Mouse (Mus musculus) lung, adult 10 weeks (tissue): ENCODE results near the gene Sapcd2. TPM values are rescaled to one million over a fixed set of nuclear protein-coding genes. Genes with fewer than 3 reads are reported as not detected.

Experiments used
- polyA plus RNA-seq: library from polyadenylated mRNA; stranded (reverse); fragments of 350-450 nt; fragmentation: Illumina TruSeq; extraction: RNeasy Lipid Tissue Mini Kit (QIAGEN cat#74804); gene quantifications from one replicate; pipeline ENCODE4 v1.2.3, GENCODE M21; 2014; ENCODE audit warnings: low read depth, low replicate concordance; ENCODE audit not compliant: insufficient read depth

Sapcd2 gene
- 1.0 TPM for polyA plus RNA-seq

DNA sequence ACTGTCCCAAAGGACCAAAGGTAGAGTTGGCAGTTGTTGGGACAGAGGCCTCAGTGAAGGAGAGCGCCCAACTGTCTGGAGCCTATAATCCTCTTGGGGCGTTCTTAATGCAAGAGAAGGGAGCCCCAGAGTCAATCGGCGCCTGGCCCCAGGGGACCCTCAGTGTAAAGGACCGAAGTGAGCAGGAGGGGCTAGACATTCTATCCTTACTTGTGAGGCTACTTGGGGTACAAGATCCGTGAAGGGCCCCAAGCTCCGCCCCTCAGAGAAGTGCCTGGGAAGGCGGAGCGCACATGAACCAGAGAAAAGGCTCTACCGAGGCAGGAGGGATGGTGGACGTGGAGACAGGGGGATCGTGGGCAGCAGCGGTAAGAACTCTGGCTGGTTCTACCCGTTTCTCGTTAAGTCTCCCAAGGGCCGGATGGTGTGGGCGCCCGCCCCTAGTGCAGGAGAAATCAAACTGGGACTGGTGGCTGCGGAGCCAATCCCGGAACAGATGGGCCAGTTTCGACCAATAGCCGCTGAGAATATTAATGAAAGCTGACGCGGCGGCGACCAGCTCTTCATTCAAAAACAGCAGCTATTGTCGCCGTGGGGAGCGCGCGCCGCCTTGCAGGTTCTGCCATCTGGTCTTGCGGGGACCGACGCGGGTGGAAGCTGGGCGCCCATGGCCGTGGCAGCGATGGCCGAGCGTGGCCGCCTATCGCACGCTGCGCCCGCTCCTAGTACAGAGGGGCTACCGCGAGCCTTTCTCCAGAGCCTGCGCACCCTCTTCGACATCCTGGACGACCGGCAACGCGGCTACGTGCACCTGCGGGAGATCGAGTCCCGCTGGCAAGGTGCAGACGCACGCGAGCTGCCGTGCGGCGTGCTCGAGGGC lies at the start of gene Sapcd2:
Gene Sapcd2, plus strand, starts transcription at position 558 of the 880 bp plus-strand sequence.

DNA sequence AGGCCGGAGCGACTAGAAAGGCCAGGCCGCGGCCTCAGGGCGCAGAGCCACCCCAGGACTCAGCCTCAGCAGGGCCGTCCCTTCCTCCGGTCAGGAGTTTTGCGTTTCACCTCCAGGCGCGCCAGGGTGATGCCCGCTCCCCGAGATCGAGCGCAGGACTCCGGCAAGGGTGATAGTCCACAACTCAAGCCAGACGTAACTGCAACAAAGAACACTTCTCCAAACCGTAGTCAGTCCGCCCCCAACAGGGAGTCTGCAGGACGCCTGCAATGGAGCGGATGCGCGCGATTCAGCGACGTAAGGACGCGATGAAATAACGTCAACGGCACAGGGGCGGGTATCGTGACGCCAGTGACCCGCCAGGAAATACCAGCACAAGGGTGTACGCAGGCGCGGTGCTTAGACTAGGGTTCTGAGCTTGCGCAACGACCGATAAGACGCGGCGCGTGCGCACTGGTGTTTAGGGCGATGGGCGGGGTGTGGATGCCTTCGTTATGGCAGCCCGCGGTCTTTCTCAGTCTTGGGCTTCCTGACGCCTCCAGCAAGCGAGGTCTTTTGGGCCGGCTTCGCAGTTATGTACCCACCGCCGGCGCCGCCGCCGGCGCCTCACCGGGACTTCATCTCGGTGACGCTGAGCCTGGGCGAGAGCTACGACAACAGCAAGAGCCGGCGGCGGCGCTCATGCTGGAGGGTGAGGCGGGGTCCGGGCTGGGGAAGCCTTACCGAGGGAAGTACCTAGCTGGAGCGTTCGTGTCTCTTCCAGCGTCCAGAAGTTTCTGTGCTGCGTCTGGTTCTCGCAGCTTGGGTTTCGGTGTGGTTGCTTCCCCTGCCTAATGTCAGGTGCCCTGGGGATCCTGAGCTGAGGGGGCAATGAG lies 39.6 kb upstream of the Sapcd2 start, which contains the start of gene Man1b1:
Gene Man1b1, plus strand, starts transcription at position 53 of the 875 bp plus-strand sequence.

DNA sequence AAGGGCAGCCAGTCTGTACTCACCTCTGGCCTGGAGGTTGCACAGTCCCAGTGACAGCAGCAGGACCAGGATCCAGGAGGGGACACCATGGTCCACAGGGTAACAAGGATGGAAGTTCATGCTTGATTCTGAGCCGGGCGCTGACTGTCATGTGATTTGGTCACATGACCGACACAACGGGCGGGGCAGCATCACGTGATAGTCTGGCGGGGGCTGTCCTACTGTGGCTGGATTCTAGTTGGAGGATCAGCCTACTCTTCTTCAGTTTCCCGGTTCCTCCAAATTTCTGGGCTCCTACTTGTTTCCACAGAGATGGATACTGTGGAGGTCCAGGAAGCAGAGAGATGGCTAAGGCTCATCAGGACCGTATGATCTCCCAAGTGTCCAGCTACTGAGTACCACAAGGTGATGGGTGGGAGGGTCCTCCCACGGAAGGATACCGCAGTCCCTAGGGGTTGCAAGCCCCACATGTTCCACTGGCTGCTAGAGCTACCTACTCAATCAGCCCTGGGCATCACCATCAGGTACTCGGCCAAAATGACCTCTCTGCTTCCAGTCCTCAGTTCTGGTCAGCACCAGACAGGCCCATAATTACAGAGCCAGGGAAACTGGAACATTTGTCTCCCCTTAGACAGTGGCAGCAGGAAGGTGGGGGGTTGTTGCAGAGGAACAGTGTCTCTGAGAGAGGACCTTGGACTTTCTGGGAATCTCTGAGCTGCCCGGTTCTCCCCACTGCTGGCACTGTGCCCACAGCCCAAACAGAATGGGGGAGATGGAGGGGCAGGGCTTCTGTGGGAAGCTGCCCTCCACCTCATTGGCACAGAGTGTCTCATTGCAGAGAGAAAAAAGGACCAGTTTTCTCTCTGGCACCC lies 15.7 kb upstream of the Sapcd2 start, which contains the start of gene Dpp7:
Gene Dpp7, minus strand, starts transcription at position 152 of the 872 bp plus-strand sequence.

DNA sequence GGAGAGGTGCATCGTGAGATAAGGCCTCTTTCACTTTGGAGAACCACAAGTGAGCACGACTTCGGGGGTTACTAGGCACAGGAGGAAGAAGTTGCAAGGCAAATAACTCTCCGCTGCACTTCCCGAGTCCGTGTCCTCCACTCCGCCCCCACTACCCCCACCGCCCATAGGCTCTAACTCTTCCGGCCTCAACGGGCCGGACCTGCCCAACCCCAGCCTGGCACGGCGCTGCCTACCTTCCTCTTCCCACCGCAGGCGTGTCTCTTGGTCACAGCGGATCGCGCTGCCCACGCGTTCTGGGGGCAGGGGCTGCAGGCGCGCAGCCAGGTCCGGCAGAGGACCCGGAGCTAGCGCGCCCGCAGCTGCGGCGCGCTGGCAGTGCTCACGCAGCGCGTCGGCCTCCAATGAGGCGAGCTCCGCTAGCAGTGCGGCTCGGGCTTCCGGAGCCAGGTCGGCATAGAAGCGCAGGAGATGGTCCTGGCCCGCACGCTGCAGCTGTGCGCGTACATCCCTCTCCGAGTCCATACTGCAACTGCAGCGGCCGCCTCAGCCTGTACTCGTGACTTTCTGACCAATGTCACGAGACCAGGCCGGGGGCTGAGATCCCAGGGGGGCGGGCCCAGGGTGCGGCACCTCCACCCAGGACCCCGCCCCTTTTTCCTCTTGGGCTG lies 6.9 kb upstream of the Sapcd2 start, which contains the start of gene Uap1l1:
Gene Uap1l1, minus strand, starts transcription at position 592 of the 671 bp plus-strand sequence.

DNA sequence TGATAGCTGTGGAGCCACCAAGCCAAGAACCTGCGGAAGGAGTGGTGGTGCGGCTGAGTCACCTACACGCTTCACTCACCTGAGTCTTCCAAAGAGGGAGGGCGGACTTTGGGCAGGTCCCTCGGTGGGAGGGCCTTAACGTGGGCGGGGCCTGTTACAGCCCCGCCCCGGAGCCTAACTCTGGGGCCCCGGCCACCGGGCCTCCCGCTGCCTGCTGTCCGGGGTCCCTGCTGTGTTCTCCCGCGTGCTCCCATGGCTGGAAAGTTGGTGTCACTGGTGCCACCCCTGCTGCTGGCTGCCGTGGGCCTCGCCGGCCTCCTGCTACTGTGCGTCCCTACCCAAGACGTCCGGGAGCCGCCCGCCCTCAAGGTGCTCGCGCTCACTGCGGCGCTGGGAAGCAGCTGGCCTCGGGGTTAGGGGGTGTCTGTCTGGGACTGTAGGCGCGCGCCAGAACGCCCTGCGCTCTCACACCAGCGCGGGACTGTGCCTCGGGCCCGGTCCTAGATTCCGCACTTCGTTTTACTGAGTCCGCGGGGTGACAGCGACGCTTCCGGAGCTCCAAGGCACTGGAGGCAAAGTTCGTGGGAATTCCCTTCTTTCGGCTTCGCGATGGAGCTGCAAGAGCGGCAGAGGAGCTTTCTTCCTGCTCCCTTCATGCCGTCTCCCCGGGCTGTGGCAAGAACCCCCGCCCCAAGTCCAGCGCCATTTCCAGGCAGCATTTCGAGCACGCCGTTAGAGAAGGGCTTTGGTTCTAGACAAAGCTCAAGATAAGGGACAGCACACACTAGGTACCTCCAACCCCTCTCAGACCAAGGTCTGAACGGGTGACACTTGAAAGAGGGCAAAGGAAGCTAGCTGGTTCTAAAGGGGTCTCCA lies 23.8 kb downstream of the Sapcd2 start, which contains the start of gene Entpd2:
Gene Entpd2, plus strand, starts transcription at position 154 of the 876 bp plus-strand sequence.

DNA sequence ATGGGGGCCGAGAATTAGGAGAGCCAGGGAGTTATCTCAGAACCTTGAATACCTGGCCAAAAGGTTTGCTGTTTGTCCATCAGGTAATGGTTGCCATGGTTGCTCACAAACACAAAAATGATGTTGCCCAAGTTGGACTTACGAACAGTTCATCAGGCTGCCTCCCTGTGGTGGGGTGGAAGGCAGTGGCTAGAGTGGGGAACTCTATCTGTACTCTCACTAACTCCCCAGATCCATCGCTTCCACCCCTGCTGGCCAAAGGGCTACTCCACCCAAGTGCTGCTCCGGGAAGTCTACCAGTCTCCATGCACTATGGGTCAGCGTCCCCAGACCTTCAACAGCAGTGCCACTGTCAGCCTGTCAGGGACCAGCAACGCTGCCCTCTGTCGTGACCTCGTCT lies 26.9 kb downstream of the Sapcd2 start, which contains the start of gene Npdc1:
Gene Npdc1, plus strand, starts transcription at position 301 of the 400 bp plus-strand sequence.

DNA sequence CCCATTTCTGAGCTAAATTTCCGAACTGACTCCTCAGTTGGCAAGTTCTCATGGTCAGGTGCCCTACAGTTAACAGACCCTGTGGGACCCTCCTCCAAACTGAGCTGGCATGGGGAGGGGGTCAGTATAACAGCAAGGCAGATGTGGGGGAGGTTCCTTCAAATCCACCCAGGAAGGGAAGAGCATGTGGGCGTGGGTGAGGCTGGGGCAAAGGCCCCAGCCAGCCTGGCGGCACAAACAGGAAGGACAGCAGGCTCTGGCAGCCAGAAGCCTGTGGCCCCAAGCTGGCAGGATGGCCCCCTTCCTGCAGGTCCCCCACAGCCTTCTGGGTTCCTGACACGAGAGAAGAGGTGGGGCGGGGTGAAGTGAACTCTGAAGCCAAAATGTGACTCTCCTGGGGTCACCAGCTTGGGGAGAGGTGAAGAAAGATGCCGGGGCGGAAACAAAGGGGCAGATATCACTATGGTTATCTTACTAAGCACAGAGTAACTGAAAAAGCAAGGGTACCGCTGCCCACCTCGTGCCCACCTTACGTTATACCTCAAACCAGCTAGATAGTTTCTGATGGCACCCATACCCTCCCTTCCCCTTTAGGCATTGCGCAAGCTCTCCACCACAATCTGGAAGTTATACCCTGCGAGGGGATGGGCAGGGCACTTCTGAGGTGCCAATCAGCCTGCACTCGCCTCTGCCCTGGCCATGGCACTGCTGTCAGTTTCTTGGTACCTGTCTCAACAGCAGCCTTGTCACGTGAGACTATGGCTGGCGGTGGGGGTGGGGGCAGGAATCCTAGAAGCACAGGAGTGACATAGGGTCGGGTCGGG lies 50.7 kb downstream of the Sapcd2 start, which contains the start of gene Fut7:
Gene Fut7, plus strand, starts transcription at position 681 of the 824 bp plus-strand sequence.

Other genes starting within 250 kb of the Sapcd2 start
- gene Nrarp, start 191.6 kb upstream of the Sapcd2 start, polyA plus RNA-seq = 28.7 TPM
- gene Tor4a, start 175.4 kb upstream of the Sapcd2 start, polyA plus RNA-seq = 18.3 TPM
- 41.8 TPM for gene Nelfb, start 160.8 kb upstream of the Sapcd2 start, polyA plus RNA-seq
- not detected for gene Stpg3, start 157.7 kb upstream of the Sapcd2 start, polyA plus RNA-seq
- not detected for gene Fam166a, start 153.6 kb upstream of the Sapcd2 start, polyA plus RNA-seq
- gene Tubb4b, start 147.6 kb upstream of the Sapcd2 start, polyA plus RNA-seq = 379 TPM
- gene Slc34a3, start 138.0 kb upstream of the Sapcd2 start, polyA plus RNA-seq = not detected
- not detected for gene Rnf224, start 135.5 kb upstream of the Sapcd2 start, polyA plus RNA-seq
- 2.1 TPM for gene Rnf208, start 130.1 kb upstream of the Sapcd2 start, polyA plus RNA-seq
- gene Cysrt1, start 129.9 kb upstream of the Sapcd2 start, polyA plus RNA-seq = 0.30 TPM
- 6.2 TPM for gene AL732309.1, start 125.5 kb upstream of the Sapcd2 start, polyA plus RNA-seq
- 15.5 TPM for gene Tmem203, start 116.9 kb upstream of the Sapcd2 start, polyA plus RNA-seq
- gene Tprn, start 109.7 kb upstream of the Sapcd2 start, polyA plus RNA-seq = 6.2 TPM
- 68.9 TPM for gene Ssna1, start 99.9 kb upstream of the Sapcd2 start, polyA plus RNA-seq
- gene Anapc2, start 99.8 kb upstream of the Sapcd2 start, polyA plus RNA-seq = 38.0 TPM
- not detected for gene Tmem210, start 84.2 kb upstream of the Sapcd2 start, polyA plus RNA-seq
- 22.2 TPM for gene Lrrc26, start 82.4 kb upstream of the Sapcd2 start, polyA plus RNA-seq
- gene Grin1, start 53.1 kb upstream of the Sapcd2 start, polyA plus RNA-seq = not detected
- 31.9 TPM for gene Man1b1, start 40.0 kb upstream of the Sapcd2 start, polyA plus RNA-seq
- gene Dpp7, start 16.0 kb upstream of the Sapcd2 start, polyA plus RNA-seq = 18.5 TPM
- gene Uap1l1, start 6.6 kb upstream of the Sapcd2 start, polyA plus RNA-seq = 51.2 TPM
- gene Entpd2, start 23.6 kb downstream of the Sapcd2 start, polyA plus RNA-seq = 7.6 TPM
- gene Npdc1, start 27.0 kb downstream of the Sapcd2 start, polyA plus RNA-seq = 69.7 TPM
- gene Fut7, start 50.9 kb downstream of the Sapcd2 start, polyA plus RNA-seq = 1.7 TPM
- 9.0 TPM for gene Abca2, start 56.4 kb downstream of the Sapcd2 start, polyA plus RNA-seq
- 364 TPM for gene Clic3, start 84.5 kb downstream of the Sapcd2 start, polyA plus RNA-seq
- 44.5 TPM for gene Paxx, start 88.8 kb downstream of the Sapcd2 start, polyA plus RNA-seq
- gene Ptgds, start 97.7 kb downstream of the Sapcd2 start, polyA plus RNA-seq = 1.6 TPM
- not detected for gene Lcn12, start 121.6 kb downstream of the Sapcd2 start, polyA plus RNA-seq
- gene Fbxw5, start 128.4 kb downstream of the Sapcd2 start, polyA plus RNA-seq = 27.0 TPM
- gene C8g, start 129.4 kb downstream of the Sapcd2 start, polyA plus RNA-seq = 0.92 TPM
- gene Traf2, start 174.6 kb downstream of the Sapcd2 start, polyA plus RNA-seq = 19.5 TPM
- 272 TPM for gene Edf1, start 185.5 kb downstream of the Sapcd2 start, polyA plus RNA-seq
- gene Mamdc4, start 202.5 kb downstream of the Sapcd2 start, polyA plus RNA-seq = 0.44 TPM
- gene Phpt1, start 202.9 kb downstream of the Sapcd2 start, polyA plus RNA-seq = 64.0 TPM
- not detected for gene Ajm1, start 209.4 kb downstream of the Sapcd2 start, polyA plus RNA-seq
- 25.9 TPM for gene Rabl6, start 236.2 kb downstream of the Sapcd2 start, polyA plus RNA-seq
- gene Ccdc183, start 245.4 kb downstream of the Sapcd2 start, polyA plus RNA-seq = not detected
- 21.1 TPM for gene Tmem141, start 249.7 kb downstream of the Sapcd2 start, polyA plus RNA-seq